Mouse (Mus musculus) liver, embryonic 11.5 days (tissue): ENCODE measurements around the gene Ppp1r16b. TPM values are rescaled to one million over a fixed set of nuclear protein-coding genes. Genes with fewer than 3 reads are reported as not detected.

Source experiments
- ATAC-seq: fragments of 200-750 bp; cut with Nextera tagmentation; replicated peaks from 2 replicates; pipeline ENCODE4 v1.8.0; 2017; ENCODE audit warnings: moderate number of reproducible peaks, mild to moderate bottlenecking, moderate TSS enrichment, moderate library complexity; ENCODE audit not compliant: low FRiP score
- DNase-seq: peaks from one replicate; pipeline ENCODE4 v3.0.0-alpha.2; 2017; ENCODE audit warnings: low spot score
- H3K27ac ChIP-seq: fragments of 300-500 bp; sonication (generic); 2 replicates; pipeline ENCODE4 v1.5.1; 2014; ENCODE audit warnings: mild to moderate bottlenecking, low read depth, low read length, control low read depth
- H3K27me3 ChIP-seq: fragments of 300-500 bp; sonication (generic); replicated peaks from 2 replicates; pipeline ENCODE4 v1.6.1; 2014; ENCODE audit warnings: low read length, mixed read lengths; ENCODE audit not compliant: control insufficient read depth, insufficient read depth
- H3K36me3 ChIP-seq: fragments of 300-500 bp; sonication (generic); 2 replicates; pipeline ENCODE4 v1.6.1; 2014; ENCODE audit warnings: mild to moderate bottlenecking, low read length, moderate library complexity, mixed read lengths; ENCODE audit not compliant: control insufficient read depth, insufficient read depth
- H3K4me1 ChIP-seq: fragments of 300-500 bp; sonication (generic); replicated peaks from 2 replicates; pipeline ENCODE4 v1.6.1; 2014; ENCODE audit warnings: low read length, mixed read lengths; ENCODE audit not compliant: control insufficient read depth, insufficient read depth
- H3K4me2 ChIP-seq: fragments of 300-500 bp; sonication (generic); 2 replicates; pipeline ENCODE4 v1.6.1; 2014; ENCODE audit warnings: mild to moderate bottlenecking, control low read depth, moderate library complexity
- H3K4me3 ChIP-seq: fragments of 300-500 bp; sonication (generic); 2 replicates; pipeline ENCODE4 v1.5.1; 2014; ENCODE audit warnings: low read depth, low read length, control low read depth
- H3K9ac ChIP-seq: fragments of 300-500 bp; sonication (generic); 2 replicates; pipeline ENCODE4 v1.6.1; 2014; ENCODE audit warnings: low read depth, low read length, control low read depth
- H3K9me3 ChIP-seq: fragments of 300-500 bp; sonication (generic); 2 replicates; pipeline ENCODE4 v1.6.1; 2016; ENCODE audit warnings: low read length, inconsistent platforms, mixed read lengths; ENCODE audit not compliant: control insufficient read depth
- WGBS: fragments of 180-500 bp; shearing (Covaris S2); extraction: QIAGEN DNeasy Blood & Tissue Kit; methylation state at CpG from one replicate; pipeline ENCODE4 v1.1.7; 2014; 5-methylcytosine and 5-hydroxymethylcytosine counted together
- polyA plus RNA-seq: library from polyadenylated mRNA; unstranded; fragments of >200 nt; fragmentation: Nextera tagmentation; extraction: Ambion mirVana; gene quantifications from 2 replicates; pipeline ENCODE4 v1.2.1, GENCODE M21; 2014

Ppp1r16b gene
- polyA plus RNA-seq, 1 experiment from 2014 or later, result 5.2 TPM

DNA sequence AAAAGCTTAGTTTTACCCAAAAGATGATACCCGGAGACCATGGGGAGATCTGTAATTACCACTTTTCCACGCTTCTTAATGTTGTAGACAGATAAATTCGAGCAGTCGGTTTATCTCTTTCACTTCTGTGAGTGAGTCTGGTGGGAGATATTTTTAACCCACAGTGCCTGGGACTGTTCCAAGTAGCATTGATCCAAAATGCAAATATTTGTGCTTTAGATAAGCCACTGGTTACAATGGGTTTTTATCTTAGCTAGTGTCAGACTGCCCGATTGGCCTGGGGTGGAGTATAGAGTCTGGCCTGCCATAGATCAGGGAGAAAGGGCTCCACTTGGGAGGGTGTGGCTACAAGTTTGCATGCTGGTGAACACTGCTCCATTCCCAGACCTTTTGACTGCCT lies 103.6 kb downstream of the Ppp1r16b start:
- WGBS, result under 1% methylated on average over 5 of the region's 5 CpGs
- DNase-seq (peak; percentile 58), ATAC-seq (peak; percentile 75)
- Histone ChIP-seq H3K4me3 (peak overlapping the region; percentile 86), H3K4me1 (peaks cover 29% of the 10 kb centered on the region), H3K36me3 (0 out of 2 replicates have a peak, but pooled peaks cover 8% of the 10 kb centered on the region), H3K9me3 (no peaks in the 10 kb centered on the region), H3K9ac (peak overlapping the region; percentile 87), H3K27me3 (0 out of 2 replicates have a peak, but pooled peaks cover 2% of the 10 kb centered on the region), H3K27ac (peak overlapping the region; percentile 97), H3K4me2 (peak overlapping the region; percentile 96)

DNA sequence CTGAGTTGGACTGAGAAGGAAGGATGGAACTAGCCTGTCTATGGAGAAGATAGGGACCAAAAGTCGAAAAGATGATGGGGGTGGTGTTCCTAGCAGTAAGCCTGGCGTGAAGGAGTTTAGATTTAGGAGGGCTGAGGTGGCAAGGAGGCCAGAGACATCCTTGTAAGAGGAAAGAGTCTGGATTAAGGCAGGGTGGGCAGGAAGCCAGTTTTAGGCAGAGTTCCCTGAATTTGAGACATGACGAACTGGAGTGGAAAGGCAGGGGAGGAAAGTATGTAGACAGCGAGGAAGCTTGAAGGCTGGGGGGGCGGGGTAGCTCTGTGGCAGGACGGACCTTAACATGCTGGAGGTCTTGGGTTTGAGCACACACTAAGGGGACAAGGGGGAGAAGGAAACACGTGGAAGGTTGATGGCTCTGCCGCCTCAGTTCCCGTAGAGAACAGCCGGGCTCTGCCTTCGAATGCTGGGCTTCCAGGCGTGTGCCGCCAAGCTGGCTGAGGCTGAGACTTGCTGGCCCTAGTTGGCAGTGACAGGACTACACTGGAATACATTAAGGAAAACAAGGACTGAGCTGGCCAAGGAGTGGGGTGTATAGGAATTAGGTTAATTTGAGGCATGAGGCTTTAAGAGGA lies 105.0 kb downstream of the Ppp1r16b start:
- Histone ChIP-seq H3K4me1 (peaks cover 37% of the 10 kb centered on the region), H3K4me3 (peak overlapping the region; percentile 86), H3K9ac (0 out of 2 replicates have a peak overlapping the region, but pooled peaks have one; percentile 3), H3K9me3 (no peaks in the 10 kb centered on the region), H3K36me3 (0 out of 2 replicates have a peak, but pooled peaks cover 8% of the 10 kb centered on the region), H3K4me2 (peak overlapping the region; percentile 96), H3K27ac (no peak overlapping the region), H3K27me3 (0 out of 2 replicates have a peak, but pooled peaks cover 2% of the 10 kb centered on the region)
- WGBS, result 52% methylated on average over 13 of the region's 13 CpGs
- ATAC-seq (no peak), DNase-seq (no peak)

DNA sequence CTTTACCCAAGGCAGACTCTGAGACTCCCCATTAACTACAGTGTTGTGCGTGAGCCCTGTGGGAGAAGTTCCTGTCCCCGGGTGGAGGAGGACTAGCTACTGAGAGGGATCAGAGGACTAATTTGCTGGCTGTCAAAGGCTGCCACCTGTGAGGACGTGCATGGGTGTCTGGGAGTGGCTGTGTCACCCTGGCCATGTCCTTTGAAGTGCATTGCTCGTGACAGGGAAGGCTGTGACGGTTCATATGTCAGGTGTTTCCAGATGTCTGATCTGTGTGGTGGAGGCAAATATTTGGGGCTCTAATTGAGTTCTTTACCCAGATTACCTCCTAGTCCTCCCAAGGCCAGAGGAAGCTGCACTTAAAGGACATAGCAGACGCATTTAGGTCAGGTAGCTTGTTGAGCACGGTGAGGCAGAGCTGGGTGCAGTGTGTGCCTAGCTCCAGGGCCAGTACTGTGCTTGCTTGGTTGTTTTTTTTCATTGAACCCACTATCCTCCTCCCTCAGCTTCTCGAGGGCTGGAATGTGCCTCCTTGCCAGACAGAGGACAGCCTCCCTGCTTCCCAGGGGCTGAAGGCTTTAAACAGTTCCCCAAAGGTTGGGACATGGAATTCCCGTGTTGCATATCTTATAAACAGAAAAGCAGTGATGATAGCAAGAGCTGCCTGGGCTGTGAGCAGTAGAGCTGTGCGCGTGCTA lies 106.0 kb downstream of the Ppp1r16b start:
- Histone ChIP-seq H3K4me2 (peak overlapping the region; percentile 96), H3K36me3 (0 out of 2 replicates have a peak, but pooled peaks cover 8% of the 10 kb centered on the region), H3K9ac (no peak overlapping the region), H3K9me3 (no peaks in the 10 kb centered on the region), H3K27me3 (0 out of 2 replicates have a peak, but pooled peaks cover 2% of the 10 kb centered on the region), H3K27ac (no peak overlapping the region), H3K4me1 (peaks cover 40% of the 10 kb centered on the region), H3K4me3 (no peak overlapping the region)
- DNase-seq, result no peak
- 50% methylated on average over 11 of the region's 11 CpGs for whole genome bisulfite sequencing
- no peak for ATAC-seq

- Histone ChIP-seq H3K27me3 (0 out of 2 replicates have a peak, but pooled peaks cover 2% of the 10 kb centered on the region), H3K9ac (no peak overlapping the region), H3K27ac (no peak overlapping the region), H3K9me3 (no peaks in the 10 kb centered on the region), H3K4me3 (no peak overlapping the region), H3K4me1 (peaks cover 49% of the 10 kb centered on the region), H3K36me3 (0 out of 2 replicates have a peak, but pooled peaks cover 8% of the 10 kb centered on the region), H3K4me2 (no peak overlapping the region)
- no peak for DNase-seq
- ATAC-seq, result no peak
- WGBS, result 85% methylated on average over 13 of the region's 13 CpGs
These were observed 107.6 kb downstream of the Ppp1r16b start for GRCm38 (mm10) chr2:158772808-158773207.

DNA sequence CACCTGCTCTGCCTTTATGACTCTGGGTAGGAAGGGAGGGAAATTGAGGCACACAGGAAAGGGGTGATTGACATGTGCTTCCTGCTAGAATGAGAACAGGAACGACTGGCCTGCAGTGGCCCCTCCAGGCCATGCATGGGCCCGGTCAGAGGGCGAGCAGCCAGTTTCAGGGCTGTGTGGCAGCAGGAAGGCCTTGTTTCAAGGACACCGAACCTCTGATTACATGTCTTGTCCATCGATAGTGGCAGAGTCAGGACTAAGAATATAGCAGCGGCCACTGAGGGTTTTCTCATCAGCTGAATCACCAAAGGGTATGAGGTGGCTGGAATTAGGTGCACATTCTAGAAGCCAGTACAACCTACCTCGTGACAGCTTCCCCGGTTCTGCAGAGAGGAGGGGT lies 109.7 kb downstream of the Ppp1r16b start:
- ATAC-seq, result no peak
- Histone ChIP-seq H3K27ac (no peak overlapping the region), H3K9me3 (no peaks in the 10 kb centered on the region), H3K4me3 (no peak overlapping the region), H3K9ac (no peak overlapping the region), H3K36me3 (peaks cover 12% of the 10 kb centered on the region; the same call in 1 of the 2 replicates), H3K27me3 (0 out of 2 replicates have a peak, but pooled peaks cover 2% of the 10 kb centered on the region), H3K4me2 (no peak overlapping the region), H3K4me1 (peaks cover 45% of the 10 kb centered on the region)
- WGBS, result 45% methylated on average over 8 of the region's 8 CpGs
- DNase-seq, result no peak

DNA sequence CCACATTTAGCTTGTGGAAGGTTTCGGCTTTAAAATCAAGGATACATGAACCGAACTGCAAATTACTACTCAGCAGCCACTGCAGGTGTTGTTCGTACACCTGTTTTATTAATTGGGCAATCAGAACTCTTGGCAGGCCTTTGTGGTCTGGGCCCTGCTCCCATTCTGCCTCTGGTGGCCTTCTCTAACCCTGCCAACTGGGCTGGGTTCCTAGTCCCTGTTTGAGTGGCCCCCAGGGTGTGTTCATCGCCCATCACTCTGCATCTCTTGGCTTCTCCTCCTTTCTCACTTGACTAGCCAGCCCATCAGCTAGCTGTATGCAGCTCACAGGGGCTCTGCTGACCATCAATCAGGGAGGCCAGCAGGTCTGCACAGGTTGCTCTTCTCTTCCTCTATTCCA lies 111.5 kb downstream of the Ppp1r16b start:
- Histone ChIP-seq H3K27me3 (0 out of 2 replicates have a peak, but pooled peaks cover 2% of the 10 kb centered on the region), H3K4me1 (peaks cover 28% of the 10 kb centered on the region), H3K4me3 (no peak overlapping the region), H3K9ac (no peak overlapping the region), H3K4me2 (no peak overlapping the region), H3K9me3 (no peaks in the 10 kb centered on the region), H3K27ac (no peak overlapping the region), H3K36me3 (peaks cover 21% of the 10 kb centered on the region; the same call in 1 of the 2 replicates)
- WGBS, result 89% methylated on average over 4 of the region's 4 CpGs
- DNase-seq (no peak), ATAC-seq (no peak)

DNA sequence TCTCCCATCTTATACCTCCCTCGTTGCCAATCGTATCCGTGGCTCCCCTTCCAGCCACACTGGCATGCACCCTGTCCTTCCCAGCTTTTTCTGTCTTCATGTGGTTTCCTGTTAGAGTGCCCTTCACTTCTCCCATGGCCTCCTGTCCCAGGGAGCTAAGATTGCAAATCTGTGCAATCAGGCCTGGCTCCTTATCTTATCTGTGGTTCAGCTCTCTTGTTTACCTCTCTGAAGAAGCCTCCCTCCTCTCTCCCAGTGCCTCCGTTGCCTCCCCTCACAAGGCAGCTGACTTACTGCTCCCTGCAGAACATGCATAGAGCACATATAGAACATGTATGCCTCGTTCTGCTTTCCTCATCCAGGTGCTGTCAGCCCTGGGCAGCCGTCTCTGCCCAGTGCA lies 112.3 kb downstream of the Ppp1r16b start:
- Histone ChIP-seq H3K9me3 (no peaks in the 10 kb centered on the region), H3K27me3 (0 out of 2 replicates have a peak, but pooled peaks cover 2% of the 10 kb centered on the region), H3K9ac (no peak overlapping the region), H3K36me3 (peaks cover 21% of the 10 kb centered on the region; the same call in 1 of the 2 replicates), H3K4me1 (peaks cover 28% of the 10 kb centered on the region), H3K4me3 (no peak overlapping the region), H3K4me2 (no peak overlapping the region), H3K27ac (no peak overlapping the region)
- no peak for ATAC-seq
- DNase-seq, result no peak
- 39% methylated on average over 6 of the region's 6 CpGs for WGBS

GRCm38 (mm10) chr2:158778349-158778748 lies 113.2 kb downstream of the Ppp1r16b start:
- ATAC-seq (no peak), DNase-seq (no peak)
- Histone ChIP-seq H3K27me3 (no peaks in the 10 kb centered on the region), H3K4me3 (no peak overlapping the region), H3K9me3 (no peaks in the 10 kb centered on the region), H3K4me1 (peaks cover 25% of the 10 kb centered on the region), H3K9ac (no peak overlapping the region), H3K27ac (no peak overlapping the region), H3K4me2 (no peak overlapping the region), H3K36me3 (peaks cover 13% of the 10 kb centered on the region; the same call in 1 of the 2 replicates)
- WGBS, result 74% methylated on average over 7 of the region's 7 CpGs
